Mouse (Mus musculus) mammary gland, adult 2 months (tissue): ENCODE results near the gene A130010J15Rik. TPM values are rescaled to one million over a fixed set of nuclear protein-coding genes. Genes with fewer than 3 reads are reported as not detected.

Experiments
- polyA plus RNA-seq: library from polyadenylated mRNA; depleted of rRNA; stranded (reverse); fragments of >200 nt; gene quantifications from 2 replicates; pipeline ENCODE4 v1.2.3, GENCODE M21; 2012; ENCODE audit warnings: low replicate concordance; rRNA removed

The A130010J15Rik gene
- 2.5 and 5.3 TPM in 2 replicates for polyA plus RNA-seq

DNA sequence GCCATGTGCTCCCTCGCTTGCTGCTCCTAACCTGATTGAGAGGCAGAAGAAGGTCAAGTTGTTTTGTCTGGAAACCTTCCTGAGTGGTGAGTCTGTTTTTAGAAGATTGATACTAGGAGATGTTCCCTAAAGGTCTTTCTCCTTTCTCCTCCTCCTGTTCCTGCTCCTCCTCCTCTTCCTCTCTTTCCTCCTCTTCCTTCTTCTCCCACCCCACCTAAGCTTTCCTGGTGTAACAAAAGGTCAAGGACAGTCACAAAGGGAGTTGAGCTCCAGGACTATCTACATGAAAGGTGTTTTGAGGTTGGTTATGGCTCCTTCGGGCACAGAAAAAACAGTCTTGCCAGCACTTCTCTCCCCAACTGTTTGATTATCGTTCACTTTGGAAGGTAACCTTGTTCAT lies at the start of gene A130010J15Rik:
TSS of gene A130010J15Rik (plus strand) at position 301 of the 400 bp plus-strand sequence.

DNA sequence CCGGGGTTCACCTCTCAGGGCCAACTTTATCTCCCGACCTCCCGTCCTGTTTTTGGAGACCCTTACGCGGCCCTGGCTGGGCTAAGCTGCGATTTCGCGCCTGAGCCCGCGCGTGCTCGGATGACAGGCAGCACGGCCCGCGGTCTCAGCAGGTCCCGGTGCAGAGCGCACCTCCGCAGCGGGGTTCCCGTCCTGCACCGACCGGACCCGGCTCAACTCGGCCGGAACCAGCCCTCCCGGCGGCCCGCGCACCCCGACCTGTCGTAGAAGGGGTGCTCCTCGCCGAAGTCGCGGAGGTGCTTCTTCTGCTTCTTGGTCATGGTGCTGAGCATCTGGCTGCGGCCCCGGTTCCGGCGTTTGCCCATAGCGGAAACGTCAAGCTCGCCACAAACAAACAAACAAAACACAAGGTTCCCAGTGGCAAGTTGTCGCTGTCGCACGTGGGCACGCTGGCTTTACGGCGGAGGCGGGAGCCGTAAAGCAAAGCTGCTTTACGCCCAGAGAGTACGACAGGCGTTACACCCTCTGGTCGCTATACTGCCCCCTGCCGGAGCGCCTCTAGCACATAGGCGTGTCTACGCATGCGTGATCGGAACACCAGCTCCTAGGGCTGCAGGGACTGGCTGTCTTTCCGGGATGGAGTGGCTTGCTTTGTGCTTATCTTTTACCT lies 37.9 kb upstream of the A130010J15Rik start, which contains the start of gene Diexf:
TSS of gene Diexf (minus strand) at position 487 of the 670 bp plus-strand sequence.

DNA sequence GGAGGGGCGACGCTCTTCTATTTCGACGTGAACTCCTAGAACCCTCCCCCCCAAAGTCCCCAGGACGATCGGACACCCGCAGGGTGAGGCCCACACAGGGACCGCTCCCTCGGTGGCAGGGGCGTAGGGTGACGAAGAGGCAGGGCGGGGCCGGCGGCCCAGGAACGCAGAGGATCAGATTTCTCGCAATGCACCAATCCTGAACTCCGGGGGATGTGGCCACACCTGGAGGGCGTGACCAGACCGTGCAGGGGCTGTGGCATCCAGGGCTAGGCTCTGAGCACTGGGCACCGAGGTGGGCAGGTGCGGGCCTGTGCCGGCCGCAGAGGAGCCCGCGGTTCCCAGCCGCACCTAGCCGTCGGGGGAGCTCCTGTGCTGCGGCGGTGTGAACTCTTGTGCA lies 15.0 kb upstream of the A130010J15Rik start, which contains the start of gene Irf6:
TSS of gene Irf6 (plus strand) at position 240 of the 400 bp plus-strand sequence.

DNA sequence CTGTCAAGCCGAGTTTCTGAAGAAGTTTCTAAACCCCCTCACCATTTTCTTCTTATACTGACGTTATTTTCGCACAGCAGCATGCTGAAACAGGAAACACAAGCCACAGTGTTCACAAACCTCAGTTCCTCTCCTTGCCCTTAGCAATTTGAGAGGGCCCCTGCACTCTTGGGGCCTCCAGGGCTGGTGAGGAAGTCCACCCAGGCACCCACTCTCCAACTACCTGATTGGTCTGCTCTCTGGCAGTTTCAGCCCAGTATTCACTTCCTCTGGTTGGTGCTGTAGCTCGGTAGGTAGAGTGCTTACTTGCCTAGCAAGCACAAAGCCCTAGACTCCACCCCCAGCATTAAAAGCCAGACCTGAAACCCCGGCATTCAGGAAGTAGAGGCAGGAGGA lies 33.5 kb downstream of the A130010J15Rik start, which contains the start of gene Traf3ip3:
TSS of gene Traf3ip3 (minus strand) at position 321 of the 396 bp plus-strand sequence.

DNA sequence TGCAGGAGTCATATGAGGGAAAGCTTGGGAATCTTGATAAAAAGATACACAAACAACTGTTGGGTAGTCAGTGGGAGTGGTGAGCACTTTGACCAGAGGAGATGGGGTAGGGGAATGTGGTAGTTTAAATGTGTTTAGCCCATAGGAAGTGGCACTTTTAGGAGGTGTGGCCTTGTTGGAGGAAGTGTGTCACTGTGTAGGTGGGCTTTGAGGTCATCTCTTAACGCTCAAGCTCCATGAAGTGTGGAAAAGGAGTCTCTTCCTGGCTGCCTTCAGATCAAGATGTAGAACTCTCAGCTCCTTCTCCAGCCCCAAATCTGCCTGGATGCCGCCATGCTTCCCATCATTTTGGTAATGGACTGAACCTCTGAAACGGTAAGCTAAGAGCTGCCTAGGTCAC lies 39.7 kb downstream of the A130010J15Rik start, which contains the start of gene Lamb3:
TSS of gene Lamb3 (plus strand) at position 197 of the 400 bp plus-strand sequence.

Other genes with a start within 250 kb of the A130010J15Rik start
- 0.14 and 0.26 TPM in 2 replicates for gene Syt14, start 132.3 kb upstream of the A130010J15Rik start, polyA plus RNA-seq
- gene Diexf, start 37.8 kb upstream of the A130010J15Rik start, polyA plus RNA-seq, result 16.4 and 27.4 TPM in 2 replicates
- 28.7 and 30.3 TPM in 2 replicates for gene Irf6, start 14.9 kb upstream of the A130010J15Rik start, polyA plus RNA-seq
- gene Traf3ip3, start 33.7 kb downstream of the A130010J15Rik start, polyA plus RNA-seq, result 16.6 and 28.4 TPM in 2 replicates
- 14.6 and 15.5 TPM in 2 replicates for gene Lamb3, start 39.7 kb downstream of the A130010J15Rik start, polyA plus RNA-seq
- gene Hsd11b1, start 96.0 kb downstream of the A130010J15Rik start, polyA plus RNA-seq, result 97.7 and 174 TPM in 2 replicates
- 498 and 534 TPM in 2 replicates for gene G0s2, start 105.2 kb downstream of the A130010J15Rik start, polyA plus RNA-seq
- 0.49 and 1.0 TPM in 2 replicates for gene Camk1g, start 202.3 kb downstream of the A130010J15Rik start, polyA plus RNA-seq